Mouse (Mus musculus) G1E (cell line): ENCODE data around the gene Wdr90. TPM values are rescaled to one million over a fixed set of nuclear protein-coding genes. Genes with fewer than 3 reads are reported as not detected.

Experiments used
- ATAC-seq: 2 replicates; pipeline ENCODE4 v1.8.0; 2016; ENCODE audit warnings: mild to moderate bottlenecking; ENCODE audit not compliant: insufficient number of reproducible peaks, poor library complexity, low FRiP score, severe bottlenecking; ENCODE audit errors: extremely low read depth
- DNase-seq: peaks from one replicate; pipeline ENCODE4 v3.0.0; 2012; ENCODE audit warnings: low spot score
- H3K27me3 ChIP-seq: 2 replicates; pipeline ENCODE4 v1.6.1; 2012; ENCODE audit warnings: mild to moderate bottlenecking, low read length, inconsistent platforms; ENCODE audit not compliant: insufficient read depth
- H3K36me3 ChIP-seq: replicated peaks from 2 replicates; pipeline ENCODE3; 2012; ENCODE audit warnings: mild to moderate bottlenecking, inconsistent platforms
- H3K4me1 ChIP-seq: 2 replicates; pipeline ENCODE4 v1.6.1; 2012; ENCODE audit warnings: low read depth, low read length, inconsistent platforms, mixed read lengths; ENCODE audit not compliant: insufficient read depth
- H3K4me3 ChIP-seq: 2 replicates; pipeline ENCODE4 v1.5.1; 2012; ENCODE audit warnings: low read depth, mild to moderate bottlenecking, inconsistent platforms, low read length, moderate library complexity, mixed read lengths
- H3K9me3 ChIP-seq: replicated peaks from 2 replicates; pipeline ENCODE4 v1.6.1; 2012; ENCODE audit warnings: inconsistent platforms
- CTCF ChIP-seq: IDR thresholded peaks from 2 replicates; pipeline ENCODE4 v1.5.1; 2012; ENCODE audit warnings: low read depth, low read length, inconsistent platforms, mixed read lengths
- GATA1 ChIP-seq: IDR thresholded peaks from 2 replicates; pipeline ENCODE4 v1.6.1; 2012; ENCODE audit warnings: borderline replicate concordance, low read length, inconsistent platforms, mixed read lengths
- GATA2 ChIP-seq: IDR thresholded peaks from 2 replicates; pipeline ENCODE4 v1.6.1; 2012; ENCODE audit warnings: low read depth, low read length, inconsistent platforms, borderline replicate concordance
- POLR2AphosphoS5 ChIP-seq: IDR thresholded peaks from 2 replicates; pipeline ENCODE4 v1.6.1; 2012; ENCODE audit warnings: low read depth, low read length, inconsistent platforms; ENCODE audit not compliant: insufficient replicate concordance
- TAL1 ChIP-seq: conservative IDR thresholded peaks from 2 replicates; pipeline ENCODE4 v1.6.1; 2012; ENCODE audit warnings: low read depth, low read length, inconsistent platforms, mixed read lengths
- polyA plus RNA-seq: library from polyadenylated mRNA; stranded (reverse); fragments of >175 nt; gene quantifications from 2 replicates; pipeline ENCODE4 v1.2.3, GENCODE M21; 2012
- total RNA-seq, 2 experiments: library from RNA; stranded (forward) in 1 of 2; stranded (reverse) in 1 of 2; fragments of 200-1000 nt in 1 of 2; fragments of >200 nt in 1 of 2; fragmentation: Nextera tagmentation in 1 of 2; gene quantifications; 2 replicates each; pipeline ENCODE4 v1.2.3; 2014 to 2017

Gene Wdr90
- total and polyA plus RNA-seq, 3 experiments, result 11.8 to 42.2 (median 17.0) TPM

- H3K27me3 ChIP-seq, result no peaks in the 10 kb centered on the region
- peak within 1 kb of the TSS; percentile 81 for H3K4me3 ChIP-seq
- H3K36me3 ChIP-seq, result peaks cover 85% of the 10 kb centered on the region
- DNase-seq, result peak; percentile 73
- peaks cover 84% of the 10 kb centered on the region for H3K4me1 ChIP-seq
- TF ChIP-seq GATA1, result no peak
- TF ChIP-seq POLR2AphosphoS5, result no peak
- TF ChIP-seq CTCF, result no peak
- no peak for TF ChIP-seq TAL1
- TF ChIP-seq GATA2, result no peak
- peak; percentile 61 for ATAC-seq
- H3K9me3 ChIP-seq, result no peaks in the 10 kb centered on the region
Measured at GRCm38 (mm10) chr17:25833291-25833663, 28.0 kb downstream of the Wdr90 start, which contains the start of gene Stub1. Stub1 (minus strand) TSS chr17:25833404.

GRCm38 (mm10) chr17:25832436-25833290 is 28.6 kb downstream of the Wdr90 start:
- peaks cover 85% of the 10 kb centered on the region for H3K36me3 ChIP-seq
- H3K4me1 ChIP-seq, result peaks cover 83% of the 10 kb centered on the region

GRCm38 (mm10) chr17:25831451-25832281 is 29.6 kb downstream of the Wdr90 start:
- Histone ChIP-seq H3K27me3 (no peaks in the 10 kb centered on the region), H3K4me1 (peaks cover 84% of the 10 kb centered on the region), H3K4me3 (peak overlapping the region; percentile 81), H3K9me3 (no peaks in the 10 kb centered on the region), H3K36me3 (peaks cover 85% of the 10 kb centered on the region)
- TF ChIP-seq CTCF (no peak), POLR2AphosphoS5 (no peak), GATA1 (no peak)
- no peak for DNase-seq
- ATAC-seq, result no peak

More at GRCm38 (mm10) chr17:25832436-25833290, 28.6 kb downstream of the Wdr90 start:
- Histone ChIP-seq H3K27me3 (no peaks in the 10 kb centered on the region), H3K9me3 (no peaks in the 10 kb centered on the region), H3K4me3 (peak overlapping the region; percentile 81)
- DNase-seq (peak; percentile 99), ATAC-seq (peak; percentile 92)
- TF ChIP-seq POLR2AphosphoS5 (no peak), GATA1 (no peak), CTCF (no peak), TAL1 (no peak), GATA2 (no peak)

- Histone ChIP-seq H3K4me3 (peak overlapping the region; percentile 81; the same call in 1 of the 2 replicates), H3K4me1 (peaks cover 84% of the 10 kb centered on the region)
- TF ChIP-seq TAL1 (no peak), GATA2 (no peak), CTCF (no peak), GATA1 (no peak), POLR2AphosphoS5 (no peak)
Measured at GRCm38 (mm10) chr17:25830806-25831431, 30.4 kb downstream of the Wdr90 start.

GRCm38 (mm10) chr17:25830200-25830753 is 31.0 kb downstream of the Wdr90 start:
- H3K4me3 ChIP-seq, result peak overlapping the region; percentile 21; the same call in 1 of the 2 replicates
- H3K27me3 ChIP-seq, result no peaks in the 10 kb centered on the region
- ATAC-seq (no peak), DNase-seq (no peak)
- H3K9me3 ChIP-seq, result no peaks in the 10 kb centered on the region
- H3K4me1 ChIP-seq, result peaks cover 84% of the 10 kb centered on the region
- H3K36me3 ChIP-seq, result peaks cover 85% of the 10 kb centered on the region
- TF ChIP-seq TAL1, result no peak
- TF ChIP-seq CTCF, result no peak
- no peak for TF ChIP-seq GATA1
- TF ChIP-seq POLR2AphosphoS5, result no peak
- no peak for TF ChIP-seq GATA2

More at GRCm38 (mm10) chr17:25830806-25831431, 30.4 kb downstream of the Wdr90 start:
- ATAC-seq, result no peak
- Histone ChIP-seq H3K9me3 (no peaks in the 10 kb centered on the region), H3K36me3 (peaks cover 85% of the 10 kb centered on the region), H3K27me3 (no peaks in the 10 kb centered on the region)
- DNase-seq, result no peak

- peaks cover 84% of the 10 kb centered on the region for H3K4me1 ChIP-seq
- no peak for ATAC-seq
- no peak for DNase-seq
Measured at GRCm38 (mm10) chr17:25829558-25830017, 31.7 kb downstream of the Wdr90 start.

More at GRCm38 (mm10) chr17:25829558-25830017, 31.7 kb downstream of the Wdr90 start:
- Histone ChIP-seq H3K9me3 (no peaks in the 10 kb centered on the region), H3K27me3 (no peaks in the 10 kb centered on the region), H3K36me3 (peaks cover 85% of the 10 kb centered on the region), H3K4me3 (no peak overlapping the region)
- TF ChIP-seq GATA1 (no peak), CTCF (no peak), TAL1 (no peak), POLR2AphosphoS5 (no peak), GATA2 (no peak)
